Mouse (Mus musculus): ENCODE measurements around the gene Cyb5r2. TPM values are rescaled to one million over a fixed set of nuclear protein-coding genes. Genes with fewer than 3 reads are reported as not detected.

The Cyb5r2 gene
- polyA plus RNA-seq, 1 experiment from 2014 or later: 0.16 TPM

DNA sequence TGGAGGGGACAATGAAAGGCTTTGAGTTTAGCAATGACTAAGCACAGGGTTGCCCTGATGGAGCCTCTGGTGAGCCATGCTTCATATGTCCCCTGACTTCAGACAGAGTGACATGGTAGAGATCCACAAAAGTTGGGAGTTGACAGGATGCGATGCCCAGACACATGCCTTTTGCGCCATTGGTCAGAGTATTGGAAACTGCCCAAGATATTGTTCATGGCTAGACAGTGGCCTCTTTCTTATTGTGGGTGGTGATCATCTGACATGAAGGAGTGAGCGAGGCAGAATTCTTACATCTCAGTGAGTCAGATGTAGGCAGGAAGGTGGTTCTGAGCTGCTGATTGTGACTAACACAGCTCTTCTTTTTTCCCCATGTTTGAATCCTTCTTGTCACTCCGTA lies 35.3 kb downstream of the Cyb5r2 start:
- Histone ChIP-seq H3K4me2 (no peak overlapping the region), H3K36me3 (peaks cover 80% of the 10 kb centered on the region), H3K27me3 (no peaks in the 10 kb centered on the region), H3K4me3 (replicated peaks) (no peak overlapping the region), H3K9ac (replicated peaks) (no peak overlapping the region), H3K4me1 (replicated peaks) (no peaks in the 10 kb centered on the region; the same call in 1 of the 2 replicates), H3K27ac (no peak overlapping the region), H3K9me3 (peaks cover 3% of the 10 kb centered on the region; the same call in 1 of the 2 replicates)
- WGBS: 95% methylated on average over 4 of the region's 4 CpGs
- no peak for ATAC-seq (ENCODE audit: insufficient number of reproducible peaks, insufficient read depth, low FRiP score, low TSS enrichment, low read depth)

- Histone ChIP-seq H3K36me3 (peaks cover 84% of the 10 kb centered on the region), H3K27ac (no peak overlapping the region), H3K4me3 (replicated peaks) (no peak overlapping the region), H3K4me2 (no peak overlapping the region), H3K9me3 (peaks cover 3% of the 10 kb centered on the region; the same call in 1 of the 2 replicates), H3K4me1 (replicated peaks) (no peaks in the 10 kb centered on the region), H3K9ac (replicated peaks) (no peak overlapping the region), H3K27me3 (no peaks in the 10 kb centered on the region)
- 86% methylated on average over 1 of the region's 1 CpGs for WGBS
- no peak for ATAC-seq (ENCODE audit: insufficient number of reproducible peaks, insufficient read depth, low FRiP score, low TSS enrichment, low read depth)
Measured at GRCm38 (mm10) chr7:107720771-107721170, 37.1 kb downstream of the Cyb5r2 start.

GRCm38 (mm10) chr7:107714067-107714466 lies 43.8 kb downstream of the Cyb5r2 start:
- H3K4me2 ChIP-seq: no peak overlapping the region
- H3K27me3 ChIP-seq: no peaks in the 10 kb centered on the region
- H3K4me1 ChIP-seq (replicated peaks): peaks cover 19% of the 10 kb centered on the region
- no peak overlapping the region for H3K27ac ChIP-seq
- 93% methylated on average over 5 of the region's 5 CpGs for WGBS
- peaks cover 26% of the 10 kb centered on the region for H3K36me3 ChIP-seq
- no peak overlapping the region for H3K4me3 ChIP-seq (replicated peaks)
- H3K9me3 ChIP-seq: no peaks in the 10 kb centered on the region
- no peak overlapping the region for H3K9ac ChIP-seq (replicated peaks)
- ATAC-seq (ENCODE audit: insufficient number of reproducible peaks, insufficient read depth, low FRiP score, low TSS enrichment, low read depth): no peak

DNA sequence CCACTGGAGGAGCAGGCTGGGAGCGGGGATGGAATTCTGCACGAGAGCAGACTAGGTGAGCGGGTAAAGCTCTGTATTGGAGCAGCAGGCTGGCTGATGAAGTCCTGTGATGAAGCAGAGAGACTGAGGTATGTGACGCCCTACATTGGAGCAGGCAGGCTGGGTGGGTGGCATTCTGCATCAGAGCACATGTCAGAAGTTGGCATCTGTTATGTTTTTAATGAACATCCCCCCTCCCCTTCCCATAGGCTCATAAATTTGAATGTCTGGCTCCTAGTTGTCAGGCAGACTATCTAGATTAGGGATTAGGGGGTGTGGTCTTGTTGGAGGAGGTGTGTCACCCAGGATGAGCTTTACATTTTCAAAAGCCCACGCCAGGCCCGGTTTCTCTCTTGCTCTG lies 45.1 kb downstream of the Cyb5r2 start:
- no peak for ATAC-seq (ENCODE audit: insufficient number of reproducible peaks, insufficient read depth, low FRiP score, low TSS enrichment, low read depth)
- no peaks in the 10 kb centered on the region for H3K27me3 ChIP-seq
- H3K36me3 ChIP-seq: peaks cover 18% of the 10 kb centered on the region
- H3K27ac ChIP-seq: no peak overlapping the region
- H3K4me3 ChIP-seq (replicated peaks): no peak overlapping the region
- H3K4me2 ChIP-seq: no peak overlapping the region
- H3K9ac ChIP-seq (replicated peaks): no peak overlapping the region
- no peaks in the 10 kb centered on the region for H3K9me3 ChIP-seq
- WGBS: 57% methylated on average over 6 of the region's 6 CpGs
- H3K4me1 ChIP-seq (replicated peaks): peaks cover 28% of the 10 kb centered on the region

GRCm38 (mm10) chr7:107708491-107709112 lies 49.2 kb downstream of the Cyb5r2 start:
- ATAC-seq (ENCODE audit: insufficient number of reproducible peaks, insufficient read depth, low FRiP score, low TSS enrichment, low read depth): peak; percentile 87
- Histone ChIP-seq H3K36me3 (peaks cover 10% of the 10 kb centered on the region; the same call in 1 of the 2 replicates), H3K4me1 (replicated peaks) (peaks cover 31% of the 10 kb centered on the region), H3K9me3 (no peaks in the 10 kb centered on the region), H3K27me3 (no peaks in the 10 kb centered on the region), H3K4me2 (peak overlapping the region; percentile 51), H3K4me3 (replicated peaks) (peak overlapping the region; percentile 19), H3K27ac (peak overlapping the region; percentile 84), H3K9ac (replicated peaks) (0 out of 2 replicates have a peak overlapping the region, but pooled peaks have one; percentile 5)
- WGBS: under 1% methylated on average over 10 of the region's 10 CpGs

DNA sequence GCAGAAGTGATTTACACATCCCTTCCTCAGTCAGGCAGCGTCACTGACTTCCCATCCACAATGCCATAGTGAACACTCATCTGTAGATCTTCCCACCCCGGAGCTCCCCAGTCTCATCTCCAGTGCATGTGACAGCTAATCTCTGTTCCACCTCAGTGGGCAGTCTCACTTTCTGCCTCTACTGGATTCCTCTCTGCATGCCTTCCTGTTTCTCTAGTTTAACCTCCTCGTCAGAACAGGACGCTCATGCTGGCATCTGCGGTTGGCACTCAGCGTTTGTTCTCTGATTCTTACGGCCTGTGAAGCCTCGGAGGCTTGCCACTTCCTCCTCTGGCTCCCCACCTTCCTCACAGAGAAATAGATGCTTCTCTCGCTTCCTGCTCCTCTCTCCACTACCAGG lies 50.2 kb downstream of the Cyb5r2 start:
- Histone ChIP-seq H3K4me2 (0 out of 2 replicates have a peak overlapping the region, but pooled peaks have one; percentile 51), H3K9ac (replicated peaks) (no peak overlapping the region), H3K27me3 (no peaks in the 10 kb centered on the region), H3K36me3 (peaks cover 10% of the 10 kb centered on the region; the same call in 1 of the 2 replicates), H3K4me1 (replicated peaks) (peaks cover 40% of the 10 kb centered on the region), H3K27ac (peak overlapping the region; percentile 84), H3K9me3 (no peaks in the 10 kb centered on the region), H3K4me3 (replicated peaks) (no peak overlapping the region)
- 72% methylated on average over 9 of the region's 9 CpGs for WGBS
- no peak for ATAC-seq (ENCODE audit: insufficient number of reproducible peaks, insufficient read depth, low FRiP score, low TSS enrichment, low read depth)

DNA sequence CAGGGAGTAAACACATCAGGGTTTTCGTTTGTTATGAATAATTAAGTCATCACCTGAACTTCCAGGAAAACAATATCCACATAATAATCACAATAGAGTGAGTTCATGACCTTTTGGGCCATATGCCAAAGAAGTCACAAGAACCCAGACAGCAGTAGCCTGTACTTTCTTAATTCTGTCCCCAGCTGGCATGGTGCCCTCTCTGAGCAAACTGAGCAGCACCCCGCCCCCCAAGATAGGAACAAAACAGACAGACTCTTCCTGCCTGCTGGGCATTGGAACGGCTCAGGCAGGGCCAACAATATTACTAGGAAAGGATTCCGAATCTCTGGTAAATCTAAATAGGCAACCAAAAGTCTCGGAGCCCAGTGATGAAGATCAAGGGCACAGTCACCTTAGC lies 51.9 kb downstream of the Cyb5r2 start:
- no peak for ATAC-seq (ENCODE audit: insufficient number of reproducible peaks, insufficient read depth, low FRiP score, low TSS enrichment, low read depth)
- 90% methylated on average over 5 of the region's 5 CpGs for WGBS
- Histone ChIP-seq H3K9ac (replicated peaks) (no peak overlapping the region), H3K36me3 (peaks cover 10% of the 10 kb centered on the region; the same call in 1 of the 2 replicates), H3K4me3 (replicated peaks) (no peak overlapping the region), H3K4me2 (no peak overlapping the region), H3K9me3 (no peaks in the 10 kb centered on the region), H3K4me1 (replicated peaks) (peaks cover 42% of the 10 kb centered on the region), H3K27me3 (no peaks in the 10 kb centered on the region), H3K27ac (no peak overlapping the region)

GRCm38 (mm10) chr7:107702461-107703380 lies 55.1 kb downstream of the Cyb5r2 start:
- H3K4me2 ChIP-seq: peak overlapping the region; percentile 27; the same call in 1 of the 2 replicates
- H3K9ac ChIP-seq (replicated peaks): no peak overlapping the region
- H3K36me3 ChIP-seq: peaks cover 25% of the 10 kb centered on the region; the same call in 1 of the 2 replicates
- peaks cover 18% of the 10 kb centered on the region for H3K4me1 ChIP-seq (replicated peaks)
- H3K27me3 ChIP-seq: no peaks in the 10 kb centered on the region
- 22% methylated on average over 13 of the region's 13 CpGs for WGBS
- peak overlapping the region; percentile 69 for H3K27ac ChIP-seq
- H3K4me3 ChIP-seq (replicated peaks): no peak overlapping the region
- H3K9me3 ChIP-seq: no peaks in the 10 kb centered on the region
- peak; percentile 24; the same call in 1 of the 2 replicates for ATAC-seq (ENCODE audit: insufficient number of reproducible peaks, insufficient read depth, low FRiP score, low TSS enrichment, low read depth)

DNA sequence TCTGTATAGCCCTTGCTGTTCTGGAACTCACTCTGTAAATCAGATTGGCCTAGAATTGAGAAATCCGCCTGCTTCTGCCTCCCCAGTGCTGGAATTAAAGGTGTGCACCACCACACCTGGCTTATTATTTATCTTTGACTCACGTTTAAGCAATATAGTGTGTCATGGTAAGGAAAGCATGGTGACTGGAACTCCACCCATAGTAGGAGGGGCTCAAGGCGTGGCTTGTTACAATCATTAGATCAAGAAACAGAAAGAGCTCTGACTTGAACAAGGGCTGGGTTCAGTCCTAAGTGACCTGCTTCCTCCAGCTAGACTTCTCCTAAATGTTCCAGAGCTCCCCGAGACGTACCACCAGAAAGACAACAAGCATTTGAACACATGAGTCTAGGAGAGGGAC lies 57.2 kb downstream of the Cyb5r2 start:
- Histone ChIP-seq H3K27ac (no peak overlapping the region), H3K27me3 (no peaks in the 10 kb centered on the region), H3K4me3 (replicated peaks) (no peak overlapping the region), H3K9ac (replicated peaks) (no peak overlapping the region), H3K36me3 (peaks cover 27% of the 10 kb centered on the region; the same call in 1 of the 2 replicates), H3K9me3 (no peaks in the 10 kb centered on the region), H3K4me2 (no peak overlapping the region), H3K4me1 (replicated peaks) (peaks cover 16% of the 10 kb centered on the region)
- no peak for ATAC-seq (ENCODE audit: insufficient number of reproducible peaks, insufficient read depth, low FRiP score, low TSS enrichment, low read depth)
- 92% methylated on average over 5 of the region's 5 CpGs for WGBS

DNA sequence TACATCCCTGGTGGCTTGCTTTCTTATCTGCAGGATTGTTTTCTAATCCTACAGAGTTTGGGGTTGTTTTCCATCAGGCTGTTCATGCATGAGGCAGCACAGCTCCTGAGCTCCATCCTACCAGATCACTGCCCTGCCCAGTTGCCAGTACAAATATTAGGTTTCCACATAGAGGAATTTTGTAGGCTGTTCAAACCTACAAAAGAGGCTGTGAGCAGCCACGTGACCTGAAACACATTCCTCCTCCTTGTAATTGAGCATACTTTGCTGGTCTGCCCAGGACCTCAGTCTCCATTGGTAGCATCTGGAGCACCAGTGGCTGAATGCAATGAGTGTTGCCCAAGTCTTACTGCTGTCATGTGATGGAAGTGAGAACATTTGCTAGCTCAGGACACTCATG lies 57.9 kb downstream of the Cyb5r2 start:
- 74% methylated on average over 1 of the region's 1 CpGs for WGBS

More for the DNA sequence above, 57.9 kb downstream of the Cyb5r2 start:
- H3K27me3 ChIP-seq: no peaks in the 10 kb centered on the region
- H3K4me1 ChIP-seq (replicated peaks): peaks cover 16% of the 10 kb centered on the region
- ATAC-seq (ENCODE audit: insufficient number of reproducible peaks, insufficient read depth, low FRiP score, low TSS enrichment, low read depth): no peak
- peaks cover 21% of the 10 kb centered on the region; the same call in 1 of the 2 replicates for H3K36me3 ChIP-seq
- H3K4me3 ChIP-seq (replicated peaks): no peak overlapping the region
- no peak overlapping the region for H3K9ac ChIP-seq (replicated peaks)
- H3K4me2 ChIP-seq: no peak overlapping the region
- no peaks in the 10 kb centered on the region for H3K9me3 ChIP-seq
- no peak overlapping the region for H3K27ac ChIP-seq

Measured in limb, embryonic 12.5 days (tissue).